In the genomic region with DNA sequence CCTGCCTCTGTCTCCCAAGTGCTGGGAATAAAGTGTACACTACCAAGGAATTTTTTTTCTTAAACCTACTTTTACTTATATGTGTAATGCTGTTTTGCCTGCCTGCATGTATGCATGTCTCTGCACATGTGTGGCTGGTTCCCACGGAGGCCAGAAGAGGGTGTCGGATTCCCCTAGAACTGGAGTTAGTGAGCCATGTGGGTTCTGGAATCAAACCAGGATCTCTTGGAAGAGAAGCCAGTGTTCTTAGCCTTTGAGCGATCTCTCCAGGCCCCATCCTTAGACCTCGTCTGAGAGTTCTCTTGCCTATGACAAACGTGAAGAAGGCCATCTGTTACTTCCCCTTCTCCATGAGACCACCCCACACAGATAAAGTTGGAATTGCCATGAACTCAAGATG, we compare ENCODE assay signal across 24 mouse cellular contexts. TPM values are rescaled to one million over a fixed set of nuclear protein-coding genes. Genes with fewer than 3 reads are reported as not detected.
DNase-seq lines count a peak whose midpoint lies in the region; ATAC-seq and TF ChIP-seq lines count a peak whose summit lies in the region.
"Had no signal": no experiment of that assay in that cellular context is flagged by ENCODE, and none has a peak within 500 bp of the region (broad histone marks: within the 10 kb centered on the region; RNA-seq: fewer than 3 reads in every experiment).

No protein-coding gene starts in this region.

- no peaks in the 10 kb centered on the region for H3K4me1 ChIP-seq in kidney, postnatal 0 days (replicated peaks; ENCODE audit: insufficient read depth, low read length)
- peaks cover 9% of the 10 kb centered on the region; the same call in 1 of the 2 replicates for H3K4me1 ChIP-seq in lung, embryonic 15.5 days
- no peaks in the 10 kb centered on the region for H3K4me1 ChIP-seq in stomach, postnatal 0 days (replicated peaks; ENCODE audit: control insufficient read depth, insufficient read depth)
- H3K4me1 ChIP-seq: forebrain, embryonic 12.5 days; hindbrain, embryonic 12.5 days had no signal

- ATAC-seq in kidney, postnatal 0 days (replicated peaks; ENCODE audit: low FRiP score, low read depth): no peak
- ATAC-seq in lung, embryonic 15.5 days (ENCODE audit: borderline replicate concordance, extremely low read depth, low FRiP score, low TSS enrichment): no peak
- no peak for ATAC-seq in stomach, postnatal 0 days (ENCODE audit: low FRiP score, low TSS enrichment)
- ATAC-seq: forebrain, embryonic 16.5 days had no signal

- no peak overlapping the region for H3K9ac ChIP-seq in kidney, postnatal 0 days (ENCODE audit: low read depth, low read length)
- H3K9ac ChIP-seq in lung, embryonic 15.5 days: no peak overlapping the region
- H3K9ac ChIP-seq in stomach, postnatal 0 days (ENCODE audit: low read length): no peak overlapping the region
- H3K9ac ChIP-seq: embryonic facial prominence, embryonic 13.5 days; forebrain, embryonic 12.5 days; heart, embryonic 13.5 days; hindbrain, embryonic 12.5 days had no signal

- intact Hi-C loops in heart, postnatal 25 days (cut with DNase I): no loop called here

- TF ChIP-seq CTCF in kidney, postnatal 0 days (IDR thresholded peaks at IDR 0.05; ENCODE audit: low read depth): no peak
- peak; percentile 15; the same call in 1 of the 2 replicates for TF ChIP-seq CTCF in stomach, postnatal 0 days (IDR thresholded peaks at IDR 0.05; ENCODE audit: low read depth)

- 58% methylated on average over 5 of the region's 5 CpGs for WGBS in kidney, postnatal 0 days
- WGBS in lung, embryonic 15.5 days: 66% methylated on average over 5 of the region's 5 CpGs
- WGBS in stomach, postnatal 0 days: 58% methylated on average over 5 of the region's 5 CpGs

- H3K4me3 ChIP-seq in kidney, postnatal 0 days (replicated peaks; ENCODE audit: low read depth, low read length): no peak overlapping the region
- no peak overlapping the region for H3K4me3 ChIP-seq in lung, embryonic 15.5 days
- H3K4me3 ChIP-seq in stomach, postnatal 0 days (ENCODE audit: low read depth, low read length): no peak overlapping the region
- H3K4me3 ChIP-seq: embryonic facial prominence, embryonic 13.5 days; forebrain, embryonic 12.5 days; heart, embryonic 13.5 days; hindbrain, embryonic 12.5 days had no signal

- no peak overlapping the region for H3K27ac ChIP-seq in kidney, postnatal 0 days
- peak overlapping the region; percentile 65; the same call in 1 of the 2 replicates for H3K27ac ChIP-seq in lung, embryonic 15.5 days
- peak overlapping the region; percentile 45; the same call in 1 of the 2 replicates for H3K27ac ChIP-seq in stomach, postnatal 0 days (replicated peaks)
- H3K27ac ChIP-seq: embryonic facial prominence, embryonic 13.5 days; forebrain, embryonic 12.5 days; heart, embryonic 13.5 days; hindbrain, embryonic 12.5 days had no signal

- no peaks in the 10 kb centered on the region for H3K9me3 ChIP-seq in kidney, postnatal 0 days (replicated peaks; ENCODE audit: low read length)
- no peaks in the 10 kb centered on the region for H3K9me3 ChIP-seq in lung, embryonic 15.5 days
- H3K9me3 ChIP-seq in stomach, postnatal 0 days (ENCODE audit: control insufficient read depth, low read length): no peaks in the 10 kb centered on the region
- H3K9me3 ChIP-seq: embryonic facial prominence, embryonic 13.5 days; forebrain, embryonic 12.5 days; heart, embryonic 13.5 days; hindbrain, embryonic 12.5 days had no signal

- DNase-seq in kidney, adult 18-20 months: peak; percentile 11
- DNase-seq in kidney, adult 11 months: no peak
- DNase-seq in kidney, postnatal 0 days (ENCODE audit: low spot score): peak; percentile 10
- DNase-seq in kidney, postnatal 10 days: no peak
- no peak for DNase-seq in lung, postnatal 36 days
- no peak for DNase-seq in stomach, postnatal 0 days (ENCODE audit: low spot score)
- no peak for DNase-seq in heart, postnatal 25 days (ENCODE audit: low spot score)
- DNase-seq: adrenal gland, adult 2 months; adrenal gland, postnatal 25 days; cerebellum, adult 18-20 months; cerebellum, adult 9-11 months; cerebellum, postnatal 36 days; gastrocnemius, postnatal 14 days; heart, postnatal 4 days had no signal

- no peaks in the 10 kb centered on the region for H3K27me3 ChIP-seq in kidney, postnatal 0 days (ENCODE audit: insufficient read depth, low read length)
- no peaks in the 10 kb centered on the region for H3K27me3 ChIP-seq in lung, embryonic 15.5 days
- no peaks in the 10 kb centered on the region for H3K27me3 ChIP-seq in stomach, postnatal 0 days (ENCODE audit: control insufficient read depth, insufficient read depth, low read length)
- H3K27me3 ChIP-seq: embryonic facial prominence, embryonic 13.5 days; forebrain, embryonic 12.5 days; heart, embryonic 13.5 days; hindbrain, embryonic 12.5 days had no signal

- TF ChIP-seq EP300 in stomach, postnatal 0 days (optimal IDR thresholded peaks at IDR 0.05): no peak

- no peak overlapping the region for H3K4me2 ChIP-seq in kidney, postnatal 0 days (ENCODE audit: low read length)
- no peak overlapping the region for H3K4me2 ChIP-seq in lung, embryonic 15.5 days
- H3K4me2 ChIP-seq in stomach, postnatal 0 days (replicated peaks; ENCODE audit: low read depth): no peak overlapping the region
- H3K4me2 ChIP-seq: embryonic facial prominence, embryonic 13.5 days; forebrain, embryonic 12.5 days; heart, embryonic 13.5 days; hindbrain, embryonic 12.5 days had no signal

- H3K36me3 ChIP-seq in kidney, postnatal 0 days (ENCODE audit: insufficient read depth, low read length): no peaks in the 10 kb centered on the region
- H3K36me3 ChIP-seq in lung, embryonic 15.5 days: no peaks in the 10 kb centered on the region
- H3K36me3 ChIP-seq in stomach, postnatal 0 days (ENCODE audit: control insufficient read depth, insufficient read depth, low read length): no peaks in the 10 kb centered on the region
- H3K36me3 ChIP-seq: embryonic facial prominence, embryonic 13.5 days; forebrain, embryonic 12.5 days; heart, embryonic 13.5 days; hindbrain, embryonic 12.5 days had no signal

RNA-seq across cellular contexts. Expression of gene Sars, which starts 30.5 kb away (rescaled TPM):
- polyA plus RNA-seq in kidney, postnatal 0 days (2015; fragmentation: Nextera tagmentation; extraction: Ambion mirVana): 118 and 135 TPM in 2 replicates
- 115 and 116 TPM in 2 replicates for polyA plus RNA-seq in lung, embryonic 15.5 days (2015; fragmentation: Nextera tagmentation; extraction: Ambion mirVana)
- 99.5 and 102 TPM in 2 replicates for polyA plus RNA-seq in stomach, postnatal 0 days (2015; fragmentation: Nextera tagmentation; extraction: Ambion mirVana)
- total RNA-seq in heart, postnatal 25 days (2021): 10 to 100 TPM; 80.8 to 81.5 TPM

RNA-seq across cellular contexts. Expression of gene 1700013F07Rik, which starts 58.5 kb away (rescaled TPM):
- not detected in 2 replicates for polyA plus RNA-seq in kidney, postnatal 0 days (2015; fragmentation: Nextera tagmentation; extraction: Ambion mirVana)
- polyA plus RNA-seq in lung, embryonic 15.5 days (2015; fragmentation: Nextera tagmentation; extraction: Ambion mirVana): 0.99 and 1.1 TPM in 2 replicates
- polyA plus RNA-seq in stomach, postnatal 0 days (2015; fragmentation: Nextera tagmentation; extraction: Ambion mirVana): 0.34 TPM in 1 of 2 replicates, not detected in the other
- total RNA-seq in heart, postnatal 25 days (2021): not detected
- total RNA-seq: adrenal gland, adult 2 months; adrenal gland, postnatal 25 days; gastrocnemius, postnatal 14 days; granulocyte monocyte progenitor cell, adult 5-6 weeks; heart, postnatal 4 days; MEL had no signal
- polyA plus RNA-seq: adrenal gland, adult 2 months; C2C12; embryonic facial prominence, embryonic 13.5 days; heart, embryonic 13.5 days; heart, postnatal 0 days had no signal

Comparison
In these comparisons a context has a peak if more than half of its experiments do, and no peak if none do; other contexts are left out.
1. DNase-seq: peak in kidney, adult 18-20 months (single experiment) and kidney, postnatal 0 days (single experiment); none in kidney, adult 11 months (single experiment), kidney, postnatal 10 days (single experiment), lung, postnatal 36 days (single experiment), stomach, postnatal 0 days (single experiment) and heart, postnatal 25 days (single experiment).